Mouse (Mus musculus) small intestine, adult 2 months (tissue): ENCODE results near the gene Zeb2.

ENCODE experiments used
- CTCF ChIP-seq: fragments of 200-500 bp; IDR thresholded peaks from 2 replicates; pipeline ENCODE4 v1.5.1; 2012; ENCODE audit warnings: low read depth, mild to moderate bottlenecking, control low read depth, inconsistent platforms, low read length, moderate library complexity, mixed read lengths; ENCODE audit not compliant: insufficient replicate concordance, insufficient read length; ENCODE audit errors: extremely low read depth
- POLR2A ChIP-seq: fragments of 200-500 bp; IDR thresholded peaks from 2 replicates; pipeline ENCODE4 v1.6.1; 2012; ENCODE audit warnings: low read depth, mild to moderate bottlenecking, control low read depth, inconsistent platforms, low read length, moderate library complexity

- TF ChIP-seq CTCF (no peak), POLR2A (no peak)
These were observed 104.5 kb downstream of the Zeb2 start for GRCm38 (mm10) chr2:45012676-45013075.
